Mouse (Mus musculus): ENCODE data around the gene Gng10.
A peak's percentile ranks its signal among the peaks of the same experiment; 100 is the strongest.

DNA sequence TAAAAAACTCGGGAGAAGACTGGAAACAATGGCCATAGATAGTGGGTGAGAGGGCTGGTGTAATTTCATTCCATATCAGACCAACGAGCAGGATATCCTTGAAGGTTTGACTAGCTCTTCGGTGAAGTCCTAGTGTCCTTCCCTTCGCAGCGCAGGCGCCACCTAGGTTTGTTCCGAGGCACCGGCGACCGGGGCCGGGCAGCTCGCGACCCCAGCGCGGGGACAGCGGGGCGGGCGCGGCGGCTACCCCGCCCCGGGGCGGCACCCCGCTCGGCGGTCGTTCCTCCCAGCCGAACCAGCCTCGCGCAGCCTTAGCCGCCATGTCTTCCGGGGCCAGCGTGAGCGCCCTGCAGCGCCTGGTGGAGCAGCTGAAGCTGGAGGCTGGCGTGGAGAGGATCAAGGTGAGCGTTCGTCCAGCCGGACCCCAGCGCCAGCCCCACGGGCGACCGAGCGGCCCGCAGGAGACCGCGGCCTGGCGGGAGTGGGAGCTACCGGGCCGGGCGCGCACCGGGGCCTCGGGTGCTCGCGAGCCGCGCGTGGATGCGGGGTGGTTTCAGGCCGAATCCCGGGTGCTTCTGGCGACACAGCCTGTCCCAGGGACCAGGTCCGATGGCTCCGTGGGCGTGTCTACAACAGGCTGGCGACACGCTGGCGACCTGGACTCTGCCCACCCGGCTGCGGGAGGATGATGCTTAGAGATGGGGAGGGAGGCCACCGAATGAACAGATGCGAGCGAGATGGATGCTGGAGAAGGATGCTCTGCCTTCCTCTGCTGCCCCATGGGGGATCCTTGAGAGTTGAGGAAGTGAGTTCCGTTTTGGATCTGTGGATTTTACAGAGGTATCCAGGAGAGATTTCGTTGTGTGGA is at the start of gene Gng10:
- TF ChIP-seq CTCF (IDR thresholded peaks at IDR 0.05; ENCODE audit: extremely low read depth, insufficient read depth, low read length) (no peak), POLR2A (IDR thresholded peaks at IDR 0.05; ENCODE audit: extremely low read depth, insufficient read depth, low read length) (peak; percentile 34; the same call in 1 of the 2 replicates)

Measured in cortical plate, adult 2 months (tissue).